20 mouse cellular contexts compared by ENCODE assay signal in the genomic region with DNA sequence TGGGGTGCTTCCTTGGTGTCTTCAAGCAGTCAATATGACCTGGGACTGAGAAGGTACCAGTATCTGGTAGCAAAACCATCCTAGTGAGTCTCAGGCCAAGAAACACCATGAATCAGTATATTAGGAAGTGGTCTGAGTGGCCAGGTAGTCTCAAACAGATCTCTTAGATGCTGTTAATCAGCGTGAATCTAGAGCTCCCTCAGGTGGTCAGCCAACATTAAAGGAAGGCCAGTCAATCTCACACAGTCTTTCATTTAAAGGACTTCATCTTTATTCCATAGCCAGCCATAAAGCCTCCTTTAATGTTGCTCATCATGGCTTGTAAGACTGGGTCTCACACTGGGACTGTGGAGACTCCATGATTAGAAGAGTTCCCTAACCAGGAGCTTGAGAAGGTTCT. TPM values are rescaled to one million over a fixed set of nuclear protein-coding genes. Genes with fewer than 3 reads are reported as not detected.
"Had no signal": no experiment of that assay in that cellular context is flagged by ENCODE, and none has a peak within 500 bp of the region (broad histone marks: within the 10 kb centered on the region; RNA-seq: fewer than 3 reads in every experiment).

No protein-coding gene starts in this region.

- ATAC-seq: lung, postnatal 0 days; midbrain, embryonic 13.5 days had no signal

- H3K27ac ChIP-seq: kidney, embryonic 15.5 days; limb, embryonic 12.5 days; liver, embryonic 14.5 days; midbrain, embryonic 13.5 days; neural tube, embryonic 15.5 days had no signal

- H3K4me3 ChIP-seq: kidney, embryonic 15.5 days; limb, embryonic 12.5 days; midbrain, embryonic 13.5 days; myocyte; neural tube, embryonic 15.5 days had no signal

- DNase-seq: kidney, postnatal 14 days; layer of hippocampus, adult 9-11 months; layer of hippocampus, postnatal 36 days; lung, adult 2 months; lung, postnatal 36 days; right cerebral cortex, adult 18-20 months; right cerebral cortex, postnatal 25 days; thymus, adult 18-20 months; thymus, postnatal 14 days had no signal

RNA-seq across cellular contexts. Expression of a gene that starts 25.7 kb away (rescaled TPM):
- total RNA-seq: layer of hippocampus, postnatal 36 days; left cerebral cortex, adult 8-10 months; left cerebral cortex, postnatal 25 days; liver, adult 2 months; megakaryocyte progenitor cell, adult 5-6 weeks had no signal
